Mouse (Mus musculus) heart, postnatal 0 days (tissue): ENCODE measurements around the gene Zfp872.

ENCODE experiments used
- CTCF ChIP-seq: IDR thresholded peaks from 2 replicates; pipeline ENCODE4 v1.5.1; 2016; ENCODE audit warnings: antibody characterized with exemption, control low read depth, low read depth
- EP300 ChIP-seq: IDR thresholded peaks from 2 replicates; pipeline ENCODE4 v1.6.1; 2016; ENCODE audit warnings: antibody characterized with exemption, low read depth

DNA sequence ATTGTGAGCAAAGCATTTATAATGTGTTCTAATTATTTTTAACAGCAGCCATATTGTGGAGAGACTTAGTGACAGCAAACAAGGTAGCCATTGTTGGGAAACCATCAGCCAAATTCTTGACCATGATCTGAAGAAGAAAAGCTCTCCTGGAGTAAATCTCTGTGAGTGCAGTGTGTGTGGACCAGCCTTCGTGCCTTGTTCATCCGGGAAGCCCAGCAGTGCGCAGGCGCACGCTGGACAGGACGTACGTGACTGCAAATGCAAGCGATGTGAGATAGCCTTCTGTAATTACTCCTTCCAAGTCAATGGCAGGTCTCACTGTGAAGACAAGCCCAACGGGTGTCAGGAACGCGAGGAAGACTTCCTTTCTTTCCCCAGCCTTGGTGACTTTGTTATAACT is 18.6 kb upstream of the Zfp872 start:
- no peak for TF ChIP-seq CTCF
- no peak for TF ChIP-seq EP300
